Mouse (Mus musculus): ENCODE measurements around the gene Cop1. TPM values are rescaled to one million over a fixed set of nuclear protein-coding genes. Genes with fewer than 3 reads are reported as not detected.

Cop1 gene
- polyA plus RNA-seq, 1 experiment from 2014 or later, result 21.3 TPM

DNA sequence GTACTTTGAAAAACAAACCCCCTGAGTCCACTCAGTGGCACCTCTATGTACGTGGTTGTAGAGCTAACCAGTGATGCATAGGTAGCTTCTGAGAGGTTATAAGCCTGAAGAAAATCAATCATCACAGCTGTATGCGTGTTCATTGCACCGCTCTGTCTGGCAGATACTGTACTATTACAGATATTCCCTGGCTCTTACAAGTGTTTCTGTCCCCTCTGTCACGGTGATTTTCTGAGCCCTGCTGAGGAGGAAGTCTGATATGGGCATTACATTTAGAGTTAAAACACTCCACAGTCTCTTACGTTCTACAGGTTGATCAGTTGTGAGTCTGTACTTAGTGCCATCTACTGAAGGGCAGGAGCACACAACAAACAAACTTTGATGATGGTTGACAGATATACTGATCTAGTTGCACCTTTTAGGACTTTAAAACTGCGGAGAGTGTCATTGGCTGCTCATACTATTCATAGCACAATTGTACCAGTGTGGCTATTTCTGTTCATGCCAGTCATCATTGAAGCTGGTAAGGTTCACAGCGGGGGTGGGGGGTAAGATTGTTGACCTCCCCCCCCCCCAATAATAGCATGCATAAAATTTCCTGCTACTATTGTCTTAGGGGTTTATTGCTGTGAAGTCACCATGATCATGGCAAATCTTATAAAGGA, 69.4 kb downstream of the Cop1 start:
- no peak overlapping the region for H3K4me3 ChIP-seq (replicated peaks)
- H3K27ac ChIP-seq, result no peak overlapping the region
- peaks cover 9% of the 10 kb centered on the region; the same call in 1 of the 2 replicates for H3K36me3 ChIP-seq
- H3K9me3 ChIP-seq, result no peaks in the 10 kb centered on the region
- H3K4me2 ChIP-seq (replicated peaks), result no peak overlapping the region
- H3K4me1 ChIP-seq (replicated peaks), result no peaks in the 10 kb centered on the region
- no peak overlapping the region for H3K9ac ChIP-seq (replicated peaks)
- 95% methylated on average over 7 of the region's 7 CpGs for WGBS
- H3K27me3 ChIP-seq, result no peaks in the 10 kb centered on the region
- ATAC-seq, result no peak

DNA sequence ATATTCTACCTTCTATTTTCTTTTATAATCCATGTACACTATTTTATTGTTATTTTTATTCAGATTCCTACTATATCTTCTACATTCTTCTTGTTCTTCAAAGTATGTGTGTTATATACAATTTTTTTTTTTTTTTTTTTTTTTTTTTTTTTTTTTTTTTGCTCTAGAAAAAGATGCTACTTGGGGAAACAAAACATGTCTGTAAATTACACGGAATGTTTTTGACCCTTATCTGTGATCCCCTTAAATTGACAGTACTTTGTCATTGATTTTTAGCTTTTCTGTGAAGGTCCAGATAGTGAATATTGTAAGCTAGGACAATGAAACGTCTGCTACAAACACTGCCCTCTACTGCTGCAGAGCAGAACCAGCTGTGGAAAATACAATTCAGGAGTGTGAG, 81.5 kb downstream of the Cop1 start:
- no peak overlapping the region for H3K27ac ChIP-seq
- no peak overlapping the region for H3K9ac ChIP-seq (replicated peaks)
- no peak for ATAC-seq
- 76% methylated on average over 2 of the region's 2 CpGs for WGBS
- no peaks in the 10 kb centered on the region for H3K4me1 ChIP-seq (replicated peaks)
- no peak overlapping the region for H3K4me3 ChIP-seq (replicated peaks)
- H3K36me3 ChIP-seq, result peaks cover 15% of the 10 kb centered on the region
- no peak overlapping the region for H3K4me2 ChIP-seq (replicated peaks)
- no peaks in the 10 kb centered on the region for H3K27me3 ChIP-seq
- H3K9me3 ChIP-seq, result no peaks in the 10 kb centered on the region

DNA sequence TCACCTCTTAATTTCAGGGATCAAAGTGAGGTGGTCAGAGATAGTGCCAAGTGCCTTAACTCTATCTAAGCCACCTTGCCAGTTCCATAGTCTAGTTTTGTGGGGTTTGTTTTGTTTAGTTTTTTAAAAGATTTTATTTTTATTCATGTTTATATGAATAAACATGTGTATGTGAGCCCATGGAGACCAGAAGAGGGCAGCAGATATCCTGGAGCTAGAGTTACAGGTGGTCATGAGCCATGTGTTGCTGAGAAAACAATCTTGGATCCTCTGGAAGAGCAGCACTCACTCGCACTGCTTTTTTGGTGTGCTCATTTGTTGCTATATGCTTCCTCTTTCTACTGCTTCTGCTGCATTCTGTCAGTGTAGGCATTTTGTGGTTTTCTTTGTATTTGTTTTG, 90.5 kb downstream of the Cop1 start:
- no peak overlapping the region for H3K4me3 ChIP-seq (replicated peaks)
- H3K9me3 ChIP-seq, result no peaks in the 10 kb centered on the region
- no peak overlapping the region for H3K27ac ChIP-seq
- no peak overlapping the region for H3K4me2 ChIP-seq (replicated peaks)
- 100% methylated on average over 1 of the region's 1 CpGs for WGBS
- no peaks in the 10 kb centered on the region for H3K27me3 ChIP-seq
- H3K4me1 ChIP-seq (replicated peaks), result no peaks in the 10 kb centered on the region
- H3K9ac ChIP-seq (replicated peaks), result no peak overlapping the region
- H3K36me3 ChIP-seq, result peaks cover 7% of the 10 kb centered on the region
- no peak for ATAC-seq

DNA sequence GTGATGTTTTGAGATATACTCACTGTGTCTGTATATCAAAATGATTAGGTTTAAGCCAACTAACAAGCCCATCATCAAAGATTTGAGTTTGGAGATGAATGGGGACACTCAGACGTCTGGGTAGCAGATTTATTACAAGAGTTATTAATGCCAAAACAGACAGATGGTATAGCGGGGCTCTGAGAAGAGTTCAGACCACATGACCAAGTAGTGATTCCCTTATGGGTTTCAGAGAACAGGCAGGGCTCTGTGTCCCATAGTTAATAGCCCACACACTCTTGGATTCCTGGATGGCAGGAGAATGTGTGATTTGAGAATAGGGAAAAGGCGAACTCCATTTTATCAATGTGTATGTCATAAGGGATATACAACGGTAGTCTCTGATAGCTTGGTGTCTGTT, 98.9 kb downstream of the Cop1 start:
- 72% methylated on average over 4 of the region's 4 CpGs for WGBS
- no peak overlapping the region for H3K9ac ChIP-seq (replicated peaks)
- H3K27ac ChIP-seq, result no peak overlapping the region
- H3K36me3 ChIP-seq, result peaks cover 38% of the 10 kb centered on the region
- peak; percentile 14; the same call in 1 of the 2 replicates for ATAC-seq
- no peaks in the 10 kb centered on the region for H3K4me1 ChIP-seq (replicated peaks)
- no peaks in the 10 kb centered on the region for H3K27me3 ChIP-seq
- H3K9me3 ChIP-seq, result no peaks in the 10 kb centered on the region
- no peak overlapping the region for H3K4me2 ChIP-seq (replicated peaks)
- no peak overlapping the region for H3K4me3 ChIP-seq (replicated peaks)

DNA sequence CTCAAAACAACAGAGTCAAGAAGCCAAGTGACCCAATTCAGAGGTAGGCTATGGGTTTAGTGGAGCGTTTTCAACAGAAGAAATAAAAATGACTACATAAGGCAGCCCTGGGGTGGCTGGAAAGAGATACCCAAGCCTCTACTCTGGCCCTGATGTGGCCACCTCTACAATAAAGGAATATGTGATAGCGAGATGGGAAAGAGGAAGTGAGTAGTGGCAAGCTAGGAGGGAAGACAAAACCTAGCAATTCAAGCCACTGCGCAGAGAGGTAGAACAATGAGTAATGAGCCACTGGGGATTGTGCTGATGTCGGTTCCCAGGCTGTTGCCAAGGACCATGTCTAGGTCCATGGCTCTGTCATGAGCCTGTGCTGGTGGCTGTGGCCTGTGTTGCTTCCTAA, 102.0 kb downstream of the Cop1 start:
- no peak overlapping the region for H3K27ac ChIP-seq
- H3K9ac ChIP-seq (replicated peaks), result no peak overlapping the region
- H3K4me1 ChIP-seq (replicated peaks), result no peaks in the 10 kb centered on the region
- peaks cover 44% of the 10 kb centered on the region for H3K36me3 ChIP-seq
- no peaks in the 10 kb centered on the region for H3K27me3 ChIP-seq
- H3K9me3 ChIP-seq, result no peaks in the 10 kb centered on the region
- no peak overlapping the region for H3K4me2 ChIP-seq (replicated peaks)
- no peak for ATAC-seq
- no peak overlapping the region for H3K4me3 ChIP-seq (replicated peaks)
- 88% methylated on average over 4 of the region's 4 CpGs for WGBS

DNA sequence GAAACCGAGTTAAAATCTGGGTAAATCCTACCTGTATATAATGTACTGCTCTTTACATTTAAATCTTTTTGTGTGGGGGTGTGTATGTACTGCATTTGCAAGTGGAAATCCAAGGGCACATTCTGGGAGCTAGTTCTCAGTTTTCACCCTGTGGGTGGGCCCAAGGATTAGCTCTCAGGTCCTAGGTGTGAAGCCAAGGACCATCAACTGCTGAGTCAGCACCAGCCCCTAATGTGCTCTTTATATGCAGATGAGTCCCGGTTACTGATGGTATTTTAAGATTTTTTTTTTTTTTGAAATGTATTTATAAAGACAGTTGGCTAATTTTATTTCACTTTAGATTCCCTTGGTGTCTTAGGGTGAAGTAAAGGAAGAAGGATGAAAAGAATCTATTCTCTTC, 110.2 kb downstream of the Cop1 start:
- 79% methylated on average over 2 of the region's 2 CpGs for WGBS
- ATAC-seq, result no peak
- no peak overlapping the region for H3K4me2 ChIP-seq (replicated peaks)

DNA sequence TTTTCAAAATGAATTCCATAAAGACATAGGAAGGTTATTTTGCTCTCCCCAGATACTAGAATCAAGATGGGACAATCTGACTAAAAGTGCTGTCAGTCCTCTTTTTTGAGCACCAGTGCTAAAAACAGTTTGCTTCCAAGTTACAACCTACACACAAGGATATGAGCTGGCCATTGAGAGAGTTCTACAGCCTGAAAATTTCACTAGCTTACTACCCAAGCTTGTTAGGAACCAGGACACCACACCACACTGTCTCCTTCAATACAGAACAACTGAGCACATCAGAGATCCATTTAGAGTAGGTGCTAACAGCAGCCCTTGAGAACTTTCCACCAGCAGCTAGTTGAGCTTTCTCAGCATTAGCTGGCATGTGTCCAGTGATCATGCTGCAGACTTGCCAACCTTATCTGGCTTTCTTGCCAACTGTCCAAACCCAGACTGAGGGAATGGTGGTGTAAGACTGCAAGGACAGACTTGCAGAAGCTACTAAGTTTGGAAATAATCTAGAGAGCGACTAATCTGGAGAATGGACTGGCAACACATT, 123.0 kb downstream of the Cop1 start:
- Histone ChIP-seq H3K9ac (replicated peaks) (no peak overlapping the region), H3K4me1 (replicated peaks) (no peaks in the 10 kb centered on the region), H3K27ac (no peak overlapping the region), H3K27me3 (no peaks in the 10 kb centered on the region), H3K4me2 (replicated peaks) (no peak overlapping the region), H3K36me3 (peaks cover 31% of the 10 kb centered on the region), H3K4me3 (replicated peaks) (no peak overlapping the region), H3K9me3 (no peaks in the 10 kb centered on the region)
- 100% methylated on average over 1 of the region's 1 CpGs for WGBS
- no peak for ATAC-seq

More for the DNA sequence above, 110.2 kb downstream of the Cop1 start:
- Histone ChIP-seq H3K4me3 (replicated peaks) (no peak overlapping the region), H3K27ac (no peak overlapping the region), H3K9ac (replicated peaks) (no peak overlapping the region), H3K4me1 (replicated peaks) (no peaks in the 10 kb centered on the region), H3K27me3 (no peaks in the 10 kb centered on the region), H3K36me3 (peaks cover 33% of the 10 kb centered on the region), H3K9me3 (no peaks in the 10 kb centered on the region)

DNA sequence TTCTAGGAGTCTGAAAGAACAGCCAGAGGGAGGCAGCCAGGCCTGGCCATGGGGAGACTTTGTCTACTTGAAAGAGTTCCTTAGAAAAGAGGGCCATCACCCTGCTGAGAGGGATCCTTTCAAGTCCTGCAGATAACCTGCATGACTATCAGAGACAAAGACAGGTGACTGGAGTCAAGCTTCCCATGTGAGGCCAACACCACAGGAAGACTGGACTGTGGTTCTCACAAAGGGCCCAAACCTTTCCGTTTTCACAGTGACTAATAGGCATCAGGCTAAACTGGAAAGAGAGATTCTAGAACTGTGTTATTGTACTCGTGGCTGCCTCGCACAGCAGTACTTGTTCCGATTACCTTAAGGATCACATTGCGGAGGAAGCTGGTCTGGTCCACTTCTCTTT, 126.6 kb downstream of the Cop1 start:
- H3K4me2 ChIP-seq (replicated peaks), result no peak overlapping the region
- ATAC-seq, result no peak
- H3K27me3 ChIP-seq, result no peaks in the 10 kb centered on the region
- H3K36me3 ChIP-seq, result peaks cover 13% of the 10 kb centered on the region
- 71% methylated on average over 5 of the region's 5 CpGs for WGBS
- H3K9ac ChIP-seq (replicated peaks), result no peak overlapping the region
- H3K4me1 ChIP-seq (replicated peaks), result no peaks in the 10 kb centered on the region
- H3K27ac ChIP-seq, result no peak overlapping the region
- H3K9me3 ChIP-seq, result 0 out of 2 replicates have a peak, but pooled peaks cover 2% of the 10 kb centered on the region
- no peak overlapping the region for H3K4me3 ChIP-seq (replicated peaks)

DNA sequence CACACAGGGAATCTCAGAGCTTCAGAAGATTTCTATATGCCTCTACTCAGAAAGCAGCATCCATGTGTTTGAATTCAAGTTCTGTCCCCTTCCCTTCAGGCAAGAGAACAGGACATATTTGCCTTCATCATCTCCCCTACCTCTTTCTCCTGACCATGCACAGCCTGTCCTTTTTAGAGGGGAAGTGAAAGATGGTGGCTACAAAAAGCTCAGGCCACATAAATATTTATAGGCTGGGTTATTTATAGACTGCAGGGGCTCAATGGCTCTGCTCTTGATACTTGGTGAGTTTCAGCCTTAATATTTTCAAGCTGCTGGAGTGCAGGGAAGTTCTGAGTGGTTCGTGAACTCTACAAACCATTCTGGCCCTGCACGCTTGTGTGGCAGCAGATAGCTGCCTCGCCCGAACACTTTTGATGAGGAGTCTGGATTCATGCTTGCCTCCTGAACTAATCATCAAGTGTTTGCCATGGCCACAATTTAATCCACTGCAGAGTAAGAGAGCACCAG, 139.8 kb downstream of the Cop1 start:
- no peaks in the 10 kb centered on the region for H3K27me3 ChIP-seq
- no peak for ATAC-seq
- H3K9ac ChIP-seq (replicated peaks), result no peak overlapping the region
- no peaks in the 10 kb centered on the region for H3K36me3 ChIP-seq
- H3K4me2 ChIP-seq (replicated peaks), result no peak overlapping the region
- H3K9me3 ChIP-seq, result no peaks in the 10 kb centered on the region
- no peak overlapping the region for H3K4me3 ChIP-seq (replicated peaks)
- no peaks in the 10 kb centered on the region for H3K4me1 ChIP-seq (replicated peaks)
- H3K27ac ChIP-seq, result no peak overlapping the region
- 91% methylated on average over 4 of the region's 4 CpGs for WGBS

DNA sequence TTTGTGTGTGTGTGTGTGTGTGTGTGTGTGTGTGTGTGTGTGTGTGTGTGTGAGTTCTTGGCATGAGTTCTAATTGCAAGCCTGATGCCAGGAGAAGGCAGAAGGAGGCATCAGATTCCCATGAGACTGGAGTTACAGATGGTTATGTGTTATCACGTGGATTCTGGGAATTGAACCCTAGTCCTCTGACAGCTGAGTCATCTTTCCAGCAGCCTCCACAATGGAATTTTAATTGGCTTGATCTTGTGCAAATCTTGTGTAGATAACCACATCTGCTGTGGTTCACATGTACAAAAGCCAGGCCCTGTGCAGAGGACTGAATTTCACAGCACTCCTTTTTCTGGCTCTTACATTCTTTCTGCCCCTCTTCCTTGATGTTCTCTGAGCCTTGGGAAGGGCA, 150.1 kb downstream of the Cop1 start:
- no peak for ATAC-seq

DNA sequence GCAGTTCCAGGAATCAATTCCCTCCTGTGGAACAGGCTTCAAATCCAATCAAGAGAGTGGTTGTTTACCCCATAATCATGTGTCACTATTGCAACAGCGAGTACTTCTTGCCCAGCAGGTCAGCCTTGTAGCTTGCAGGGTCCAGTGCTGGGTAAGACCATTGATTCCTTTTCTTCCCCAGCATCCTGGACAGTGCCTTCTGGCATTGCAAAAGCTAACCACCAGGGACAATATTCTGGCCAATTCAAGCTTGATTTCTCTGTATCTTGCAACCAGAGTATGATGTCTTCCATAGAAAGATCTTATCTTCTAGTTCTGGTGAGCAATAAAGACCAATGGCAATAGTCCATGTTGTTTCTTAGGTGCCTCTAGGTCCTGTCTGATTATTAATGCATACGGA, 150.8 kb downstream of the Cop1 start:
- Histone ChIP-seq H3K9ac (replicated peaks) (no peak overlapping the region), H3K36me3 (no peaks in the 10 kb centered on the region), H3K4me2 (replicated peaks) (no peak overlapping the region), H3K4me1 (replicated peaks) (no peaks in the 10 kb centered on the region), H3K27ac (no peak overlapping the region), H3K4me3 (replicated peaks) (no peak overlapping the region), H3K27me3 (no peaks in the 10 kb centered on the region), H3K9me3 (no peaks in the 10 kb centered on the region)
- ATAC-seq, result no peak
- 82% methylated on average over 2 of the region's 2 CpGs for WGBS

More for the DNA sequence above, 150.1 kb downstream of the Cop1 start:
- Histone ChIP-seq H3K4me1 (replicated peaks) (no peaks in the 10 kb centered on the region), H3K9ac (replicated peaks) (no peak overlapping the region), H3K4me2 (replicated peaks) (no peak overlapping the region), H3K36me3 (no peaks in the 10 kb centered on the region), H3K9me3 (no peaks in the 10 kb centered on the region), H3K27ac (no peak overlapping the region), H3K27me3 (no peaks in the 10 kb centered on the region), H3K4me3 (replicated peaks) (no peak overlapping the region)
- WGBS, result 75% methylated on average over 1 of the region's 1 CpGs

DNA sequence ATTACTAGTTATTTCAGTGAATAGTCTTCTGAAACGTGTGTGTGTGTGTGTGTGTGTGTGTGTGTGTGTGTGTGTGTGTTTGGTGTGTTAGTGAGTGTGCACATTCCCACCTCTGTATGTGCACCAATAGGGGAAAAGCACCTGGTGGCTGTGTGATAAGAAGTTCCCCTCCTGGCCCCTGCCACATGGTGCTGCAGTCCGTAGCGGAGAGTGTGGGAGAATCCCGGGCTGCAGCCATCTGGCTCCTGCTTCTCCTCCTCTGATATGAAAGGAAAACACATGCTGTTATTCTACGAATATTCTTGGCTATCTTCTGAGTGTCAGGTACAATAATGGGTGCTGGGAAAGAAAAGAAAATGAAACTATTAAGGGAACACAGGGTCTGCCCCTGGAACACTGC, 154.3 kb downstream of the Cop1 start:
- H3K27ac ChIP-seq, result no peak overlapping the region
- no peak for ATAC-seq
- no peaks in the 10 kb centered on the region for H3K27me3 ChIP-seq
- no peak overlapping the region for H3K4me3 ChIP-seq (replicated peaks)
- H3K36me3 ChIP-seq, result no peaks in the 10 kb centered on the region
- H3K4me2 ChIP-seq (replicated peaks), result no peak overlapping the region
- H3K9ac ChIP-seq (replicated peaks), result no peak overlapping the region
- 0 out of 2 replicates have a peak, but pooled peaks cover 5% of the 10 kb centered on the region for H3K4me1 ChIP-seq (replicated peaks)
- no peaks in the 10 kb centered on the region for H3K9me3 ChIP-seq
- WGBS, result 66% methylated on average over 5 of the region's 5 CpGs

Measured in midbrain, embryonic 13.5 days (tissue).